In the genomic region with DNA sequence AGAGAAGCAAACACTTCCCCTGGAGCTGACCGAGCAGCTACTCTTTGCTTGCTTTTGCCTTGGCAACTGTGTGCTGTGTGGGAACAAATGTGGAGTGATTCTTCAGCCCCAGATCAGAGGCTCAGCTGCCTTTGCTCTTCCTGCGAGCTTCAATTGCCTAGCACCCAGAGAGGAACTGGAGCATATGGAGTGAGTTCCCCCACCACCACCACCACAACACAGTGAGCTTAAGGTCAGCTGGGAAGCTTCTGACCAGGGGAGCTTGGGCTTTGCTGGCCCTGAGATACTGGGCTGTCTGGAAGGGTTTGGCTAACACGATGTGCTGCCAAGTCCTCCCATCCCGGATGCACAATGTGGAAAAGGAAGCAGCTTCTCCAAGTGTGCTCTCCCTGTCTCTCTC, we compare ENCODE assay signal across 8 mouse cellular contexts.
DNase-seq lines count a peak whose midpoint lies in the region; ATAC-seq lines count a peak whose summit lies in the region.

No protein-coding gene starts in this region.

- WGBS in midbrain, embryonic 11.5 days: 66% methylated on average over 4 of the region's 4 CpGs
- WGBS in midbrain, embryonic 15.5 days: 59% methylated on average over 4 of the region's 4 CpGs
- 47% methylated on average over 4 of the region's 4 CpGs for WGBS in hindbrain, embryonic 16.5 days

- H3K27me3 ChIP-seq in midbrain, embryonic 11.5 days (ENCODE audit: control insufficient read depth, insufficient read depth, low read length): no peaks in the 10 kb centered on the region
- H3K27me3 ChIP-seq in midbrain, embryonic 15.5 days (replicated peaks): no peaks in the 10 kb centered on the region
- H3K27me3 ChIP-seq in hindbrain, embryonic 16.5 days (replicated peaks; ENCODE audit: control insufficient read depth, insufficient read depth, low read length): no peaks in the 10 kb centered on the region

- no peaks in the 10 kb centered on the region for H3K36me3 ChIP-seq in midbrain, embryonic 11.5 days (ENCODE audit: control insufficient read depth, insufficient read depth, low read length)
- H3K36me3 ChIP-seq in midbrain, embryonic 15.5 days (replicated peaks): no peaks in the 10 kb centered on the region
- H3K36me3 ChIP-seq in hindbrain, embryonic 16.5 days (ENCODE audit: control insufficient read depth, insufficient read depth, low read length): no peaks in the 10 kb centered on the region

- H3K9ac ChIP-seq in midbrain, embryonic 11.5 days (ENCODE audit: low read length): no peak overlapping the region
- no peak overlapping the region for H3K9ac ChIP-seq in midbrain, embryonic 15.5 days
- no peak overlapping the region for H3K9ac ChIP-seq in hindbrain, embryonic 16.5 days (ENCODE audit: low read depth, low read length)

- H3K9me3 ChIP-seq in midbrain, embryonic 11.5 days (ENCODE audit: control insufficient read depth, low read length): no peaks in the 10 kb centered on the region
- no peaks in the 10 kb centered on the region for H3K9me3 ChIP-seq in midbrain, embryonic 15.5 days
- H3K9me3 ChIP-seq in hindbrain, embryonic 16.5 days (ENCODE audit: control insufficient read depth, low read length): no peaks in the 10 kb centered on the region

- H3K4me2 ChIP-seq in midbrain, embryonic 11.5 days: no peak overlapping the region
- H3K4me2 ChIP-seq in midbrain, embryonic 15.5 days: no peak overlapping the region
- no peak overlapping the region for H3K4me2 ChIP-seq in hindbrain, embryonic 16.5 days (ENCODE audit: low read length)

- no peak overlapping the region for H3K4me3 ChIP-seq in midbrain, embryonic 11.5 days (ENCODE audit: low read depth, low read length)
- H3K4me3 ChIP-seq in midbrain, embryonic 15.5 days: no peak overlapping the region
- no peak overlapping the region for H3K4me3 ChIP-seq in hindbrain, embryonic 16.5 days (ENCODE audit: low read length)

- H3K27ac ChIP-seq in midbrain, embryonic 11.5 days (ENCODE audit: low read depth, low read length): no peak overlapping the region
- no peak overlapping the region for H3K27ac ChIP-seq in midbrain, embryonic 15.5 days
- no peak overlapping the region for H3K27ac ChIP-seq in hindbrain, embryonic 16.5 days (ENCODE audit: low read depth, low read length)

- peak; percentile 79 for DNase-seq in midbrain, embryonic 11.5 days (ENCODE audit: low spot score, missing footprints)
- DNase-seq in gastrocnemius, adult 8-10 months (ENCODE audit: low spot score in 2 of 2): peak; percentile 25 to 42
- peak; percentile 16 for DNase-seq in retina, embryonic 14.5 days (ENCODE audit: low spot score)
- DNase-seq in embryo, embryonic 11 days: no peak
- DNase-seq in T-cell, adult 2 months (ENCODE audit: low spot score): no peak
- DNase-seq in adrenal gland, postnatal 4 days (ENCODE audit: low spot score in 2 of 2): no peak

- ATAC-seq in midbrain, embryonic 11.5 days (ENCODE audit: low FRiP score): no peak
- no peak for ATAC-seq in midbrain, embryonic 15.5 days (replicated peaks)
- peak; percentile 65; the same call in 1 of the 2 replicates for ATAC-seq in hindbrain, embryonic 16.5 days

- no peaks in the 10 kb centered on the region for H3K4me1 ChIP-seq in midbrain, embryonic 11.5 days (ENCODE audit: control insufficient read depth, insufficient read depth, low read length)
- H3K4me1 ChIP-seq in midbrain, embryonic 15.5 days: no peaks in the 10 kb centered on the region
- no peaks in the 10 kb centered on the region for H3K4me1 ChIP-seq in hindbrain, embryonic 16.5 days (ENCODE audit: control insufficient read depth, insufficient read depth, low read depth, low read length)

Comparison
In these comparisons a context has a peak if more than half of its experiments do, and no peak if none do; other contexts are left out.
1. DNase-seq: peak in midbrain, embryonic 11.5 days (single experiment), gastrocnemius, adult 8-10 months (2 of 2) and retina, embryonic 14.5 days (single experiment); none in embryo, embryonic 11 days (single experiment), T-cell, adult 2 months (single experiment) and adrenal gland, postnatal 4 days (0 of 2).